Comparison of ENCODE assay signal across 26 mouse cellular contexts in genomic region chr5:43130901-43131557, GRCm38 (mm10).
DNase-seq lines count a peak whose midpoint lies in the region; ATAC-seq and TF ChIP-seq lines count a peak whose summit lies in the region.
"Had no signal": no experiment of that assay in that cellular context is flagged by ENCODE, and none has a peak within 500 bp of the region (broad histone marks: within the 10 kb centered on the region; RNA-seq: fewer than 3 reads in every experiment).

No protein-coding gene starts in this region.

- no peak overlapping the region for H3K4me3 ChIP-seq in lung, embryonic 14.5 days (ENCODE audit: low read depth, low read length)
- H3K4me3 ChIP-seq in midbrain, embryonic 14.5 days (replicated peaks; ENCODE audit: low read depth, low read length): no peak overlapping the region
- H3K4me3 ChIP-seq: embryonic facial prominence, embryonic 12.5 days; forebrain, embryonic 10.5 days; forebrain, embryonic 15.5 days; hindbrain, embryonic 10.5 days; myocyte; neural tube, embryonic 12.5 days had no signal

- H3K27me3 ChIP-seq in lung, embryonic 14.5 days (ENCODE audit: insufficient read depth, low read length): no peaks in the 10 kb centered on the region
- no peaks in the 10 kb centered on the region for H3K27me3 ChIP-seq in midbrain, embryonic 14.5 days (ENCODE audit: control insufficient read depth, insufficient read depth, low read length)
- H3K27me3 ChIP-seq: embryonic facial prominence, embryonic 12.5 days; forebrain, embryonic 15.5 days; neural tube, embryonic 12.5 days had no signal

- 83% methylated on average over 5 of the region's 5 CpGs for WGBS in lung, embryonic 14.5 days
- 90% methylated on average over 5 of the region's 5 CpGs for WGBS in midbrain, embryonic 14.5 days

- no peaks in the 10 kb centered on the region for H3K4me1 ChIP-seq in lung, embryonic 14.5 days (ENCODE audit: insufficient read depth)
- no peaks in the 10 kb centered on the region for H3K4me1 ChIP-seq in midbrain, embryonic 14.5 days (ENCODE audit: control insufficient read depth, insufficient read depth, low read length)
- H3K4me1 ChIP-seq: embryonic facial prominence, embryonic 12.5 days; forebrain, embryonic 10.5 days; forebrain, embryonic 15.5 days; hindbrain, embryonic 10.5 days; neural tube, embryonic 12.5 days had no signal

- H3K4me2 ChIP-seq in lung, embryonic 14.5 days: no peak overlapping the region
- H3K4me2 ChIP-seq in midbrain, embryonic 14.5 days (ENCODE audit: low read length): no peak overlapping the region
- H3K4me2 ChIP-seq: embryonic facial prominence, embryonic 12.5 days; forebrain, embryonic 15.5 days; liver, embryonic 11.5 days; midbrain, embryonic 11.5 days; neural tube, embryonic 12.5 days had no signal

- TF ChIP-seq CTCF in lung, embryonic 14.5 days (IDR thresholded peaks at IDR 0.05; ENCODE audit: low read depth): no peak

- H3K9ac ChIP-seq in lung, embryonic 14.5 days: no peak overlapping the region
- no peak overlapping the region for H3K9ac ChIP-seq in midbrain, embryonic 14.5 days (replicated peaks; ENCODE audit: low read length)
- H3K9ac ChIP-seq: embryonic facial prominence, embryonic 12.5 days; forebrain, embryonic 15.5 days; neural tube, embryonic 12.5 days had no signal

- H3K9me3 ChIP-seq in lung, embryonic 14.5 days (ENCODE audit: low read depth, low read length): no peaks in the 10 kb centered on the region
- H3K9me3 ChIP-seq in midbrain, embryonic 14.5 days (ENCODE audit: control insufficient read depth, low read length): no peaks in the 10 kb centered on the region
- H3K9me3 ChIP-seq: embryonic facial prominence, embryonic 12.5 days; forebrain, embryonic 10.5 days; forebrain, embryonic 15.5 days; hindbrain, embryonic 10.5 days; neural tube, embryonic 12.5 days had no signal

- H3K36me3 ChIP-seq in lung, embryonic 14.5 days (ENCODE audit: insufficient read depth): no peaks in the 10 kb centered on the region
- no peaks in the 10 kb centered on the region for H3K36me3 ChIP-seq in midbrain, embryonic 14.5 days (ENCODE audit: control insufficient read depth, insufficient read depth, low read length)
- H3K36me3 ChIP-seq: embryonic facial prominence, embryonic 12.5 days; forebrain, embryonic 10.5 days; forebrain, embryonic 15.5 days; hindbrain, embryonic 10.5 days; neural tube, embryonic 12.5 days had no signal

- ATAC-seq in lung, embryonic 14.5 days (ENCODE audit: insufficient read depth): no peak
- no peak for ATAC-seq in midbrain, embryonic 14.5 days (ENCODE audit: low FRiP score, low TSS enrichment)
- ATAC-seq: CD4-positive, CD25-positive, alpha-beta regulatory T cell, adult 4 months; forebrain, embryonic 15.5 days; hindbrain, embryonic 16.5 days; lung, postnatal 0 days had no signal

- H3K27ac ChIP-seq in lung, embryonic 14.5 days (ENCODE audit: low read depth): no peak overlapping the region
- no peak overlapping the region for H3K27ac ChIP-seq in midbrain, embryonic 14.5 days (replicated peaks; ENCODE audit: low read depth, low read length)
- H3K27ac ChIP-seq: embryonic facial prominence, embryonic 12.5 days; forebrain, embryonic 10.5 days; forebrain, embryonic 15.5 days; hindbrain, embryonic 10.5 days; neural tube, embryonic 12.5 days had no signal

- DNase-seq in adrenal gland, postnatal 36 days: peak; percentile 18 to 27
- no peak for DNase-seq in adrenal gland, postnatal 4 days (ENCODE audit: low spot score in 2 of 2)
- DNase-seq in lung, embryonic 14.5 days: peak; percentile 4
- no peak for DNase-seq in lung, postnatal 25 days (ENCODE audit: low spot score)
- DNase-seq in fat pad, adult 2 months (ENCODE audit: extremely low read depth, low read depth, low spot score): peak; percentile 18
- no peak for DNase-seq in midbrain, embryonic 14.5 days
- DNase-seq in kidney, adult 18-20 months: no peak
- DNase-seq: cerebellum, adult 11 months; cerebellum, adult 9-11 months; embryo, embryonic 11 days; heart, postnatal 14 days; kidney, adult 2 months; kidney, postnatal 36 days; thymus, adult 2 months; thymus, postnatal 36 days had no signal

Comparison
In these comparisons a context has a peak if more than half of its experiments do, and no peak if none do; other contexts are left out.
1. DNase-seq: peak in adrenal gland, postnatal 36 days (2 of 2), lung, embryonic 14.5 days (single experiment) and fat pad, adult 2 months (single experiment); none in adrenal gland, postnatal 4 days (0 of 2), lung, postnatal 25 days (single experiment), midbrain, embryonic 14.5 days (single experiment) and kidney, adult 18-20 months (single experiment).